Mouse (Mus musculus) lung, postnatal 0 days (tissue): ENCODE data around the gene G6pdx.

Experiments
- CTCF ChIP-seq: IDR thresholded peaks from 2 replicates; pipeline ENCODE4 v1.5.1; 2016; ENCODE audit warnings: antibody characterized with exemption, mild to moderate bottlenecking
- EP300 ChIP-seq: IDR thresholded peaks from 2 replicates; pipeline ENCODE4 v1.6.1; 2016; ENCODE audit warnings: antibody characterized with exemption, mild to moderate bottlenecking, control low read depth

- TF ChIP-seq CTCF (no peak), EP300 (no peak)
These were observed 40.8 kb downstream of the G6pdx start for GRCm38 (mm10) chrX:74388153-74388552.
